Mouse (Mus musculus): ENCODE results near the gene Ccdc185.

- no peak for TF ChIP-seq TAL1 (IDR thresholded peaks at IDR 0.05; ENCODE audit: low read length)
- no peak for TF ChIP-seq GATA1 (IDR thresholded peaks at IDR 0.05; ENCODE audit: low read length)
Measured at GRCm38 (mm10) chr1:182727541-182727940, 21.4 kb downstream of the Ccdc185 start.

Measured in erythroblast, embryonic 14.5 days (primary cell).